Mouse (Mus musculus): ENCODE data around the gene Ndufc2. TPM values are rescaled to one million over a fixed set of nuclear protein-coding genes. Genes with fewer than 3 reads are reported as not detected.

Ndufc2 gene
- polyA plus RNA-seq, 1 experiment from 2014 or later, result 395 TPM

Other genes with a start within 250 kb of the Ndufc2 start
- gene Usp35, start 68.0 kb upstream of the Ndufc2 start, polyA plus RNA-seq (2015; fragmentation: Nextera tagmentation; extraction: Ambion mirVana), result 2.6 and 2.8 TPM in 2 replicates
- gene Kctd21, start 67.7 kb upstream of the Ndufc2 start, polyA plus RNA-seq (2015; fragmentation: Nextera tagmentation; extraction: Ambion mirVana), result 6.9 and 8.3 TPM in 2 replicates
- 19.5 and 22.2 TPM in 2 replicates for gene Alg8, start 28.4 kb upstream of the Ndufc2 start, polyA plus RNA-seq (2015; fragmentation: Nextera tagmentation; extraction: Ambion mirVana)
- gene Thrsp, start 17.7 kb downstream of the Ndufc2 start, polyA plus RNA-seq (2015; fragmentation: Nextera tagmentation; extraction: Ambion mirVana), result 0.81 and 0.89 TPM in 2 replicates
- 1.5 and 1.6 TPM in 2 replicates for gene Kctd14, start 51.3 kb downstream of the Ndufc2 start, polyA plus RNA-seq (2015; fragmentation: Nextera tagmentation; extraction: Ambion mirVana)
- gene Ints4, start 81.0 kb downstream of the Ndufc2 start, polyA plus RNA-seq (2015; fragmentation: Nextera tagmentation; extraction: Ambion mirVana), result 45.9 and 48.8 TPM in 2 replicates
- gene Aamdc, start 179.5 kb downstream of the Ndufc2 start, polyA plus RNA-seq (2015; fragmentation: Nextera tagmentation; extraction: Ambion mirVana), result 46.6 and 50.5 TPM in 2 replicates
- 35.6 and 40.9 TPM in 2 replicates for gene Rsf1, start 179.9 kb downstream of the Ndufc2 start, polyA plus RNA-seq (2015; fragmentation: Nextera tagmentation; extraction: Ambion mirVana)

All from midbrain, embryonic 13.5 days (tissue).